Mouse (Mus musculus) liver, embryonic 13.5 days (tissue): ENCODE measurements around the gene Kcnh1. TPM values are rescaled to one million over a fixed set of nuclear protein-coding genes. Genes with fewer than 3 reads are reported as not detected.

ENCODE experiments used
- ATAC-seq: fragments of 200-750 bp; cut with Nextera tagmentation; 2 replicates; pipeline ENCODE4 v1.8.0; 2017; ENCODE audit warnings: low read depth, mild to moderate bottlenecking, moderate number of reproducible peaks, moderate library complexity
- DNase-seq: peaks from one replicate; pipeline ENCODE4 v3.0.0; 2022
- H3K27ac ChIP-seq: fragments of 300-500 bp; sonication (generic); 2 replicates; pipeline ENCODE4 v1.5.1; 2015; ENCODE audit warnings: moderate library complexity, mild to moderate bottlenecking, inconsistent platforms
- H3K27me3 ChIP-seq: fragments of 300-500 bp; sonication (generic); 2 replicates; pipeline ENCODE4 v1.6.1; 2015; ENCODE audit warnings: mild to moderate bottlenecking, inconsistent platforms
- H3K36me3 ChIP-seq: fragments of 300-500 bp; sonication (generic); 2 replicates; pipeline ENCODE4 v1.6.1; 2015; ENCODE audit warnings: mild to moderate bottlenecking, inconsistent platforms
- H3K4me1 ChIP-seq: fragments of 300-500 bp; sonication (generic); replicated peaks from 2 replicates; pipeline ENCODE4 v1.6.1; 2015; ENCODE audit warnings: inconsistent platforms
- H3K4me2 ChIP-seq: fragments of 300-500 bp; sonication (generic); 2 replicates; pipeline ENCODE4 v1.6.1; 2015; ENCODE audit warnings: inconsistent platforms, mild to moderate bottlenecking, moderate library complexity
- H3K4me3 ChIP-seq: fragments of 300-500 bp; sonication (generic); replicated peaks from 2 replicates; pipeline ENCODE4 v1.5.1; 2015; ENCODE audit warnings: mild to moderate bottlenecking, inconsistent platforms
- H3K9ac ChIP-seq: fragments of 300-500 bp; sonication (generic); 2 replicates; pipeline ENCODE4 v1.6.1; 2015; ENCODE audit warnings: mild to moderate bottlenecking, inconsistent platforms
- H3K9me3 ChIP-seq: fragments of 300-500 bp; sonication (generic); replicated peaks from 2 replicates; pipeline ENCODE4 v1.6.1; 2016; ENCODE audit warnings: inconsistent platforms
- WGBS: fragments of 180-500 bp; shearing (Covaris S2); methylation state at CpG from one replicate; pipeline ENCODE4 v1.1.7; 2015; ENCODE audit not compliant: insufficient replicate concordance; 5-methylcytosine and 5-hydroxymethylcytosine counted together
- polyA plus RNA-seq: library from polyadenylated mRNA; unstranded; fragments of >200 nt; fragmentation: Nextera tagmentation; extraction: Ambion mirVana; gene quantifications from 2 replicates; pipeline ENCODE4 v1.2.1, GENCODE M21; 2015

Gene Kcnh1
- polyA plus RNA-seq, 1 experiment from 2014 or later, result 0.02 TPM

DNA sequence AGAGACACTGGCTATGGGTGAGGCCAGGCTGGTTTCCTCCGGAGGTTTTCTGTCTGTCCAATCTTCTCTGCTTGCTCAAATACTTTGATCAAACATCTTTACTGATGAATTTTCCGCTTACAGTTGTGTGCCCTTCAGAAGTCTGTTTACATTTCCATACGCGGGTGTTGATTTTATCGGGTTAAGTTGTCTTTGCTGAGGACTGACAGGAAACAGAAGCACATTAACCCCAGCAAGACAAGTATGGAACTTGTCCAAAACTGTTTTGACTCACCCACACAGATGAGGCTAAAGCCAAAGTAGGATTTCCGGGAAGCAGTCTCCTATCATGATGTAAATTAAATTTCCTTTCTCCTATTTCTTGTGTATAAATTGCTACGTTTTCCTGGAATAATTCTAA is 286.1 kb downstream of the Kcnh1 start:
- H3K27me3 ChIP-seq, result no peaks in the 10 kb centered on the region
- no peak overlapping the region for H3K27ac ChIP-seq
- no peak overlapping the region for H3K4me3 ChIP-seq
- H3K9ac ChIP-seq, result no peak overlapping the region
- H3K4me1 ChIP-seq, result no peaks in the 10 kb centered on the region
- no peak overlapping the region for H3K4me2 ChIP-seq
- ATAC-seq, result no peak
- DNase-seq, result no peak
- H3K36me3 ChIP-seq, result no peaks in the 10 kb centered on the region
- WGBS, result 39% methylated on average over 7 of the region's 7 CpGs
- no peaks in the 10 kb centered on the region for H3K9me3 ChIP-seq

DNA sequence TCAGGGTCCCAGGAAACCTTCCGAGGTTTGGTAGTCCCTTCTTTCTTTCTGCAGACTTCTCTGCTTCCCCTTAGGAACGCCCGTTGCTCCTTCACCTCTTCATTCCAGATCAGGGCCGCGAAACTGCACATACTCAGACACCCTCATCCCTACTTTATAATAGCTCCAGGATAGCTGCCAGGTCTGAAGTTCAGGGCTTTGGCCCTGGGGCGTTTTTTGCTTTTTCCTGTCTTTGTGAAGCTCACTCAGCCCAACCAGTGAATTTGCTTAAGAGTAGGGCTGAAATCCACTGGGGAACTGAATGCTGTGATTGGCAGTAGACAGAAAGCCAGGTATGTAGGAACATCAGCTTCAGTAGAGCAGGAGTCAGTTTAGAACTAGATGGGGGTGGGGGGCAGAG is 287.0 kb downstream of the Kcnh1 start:
- no peak overlapping the region for H3K4me3 ChIP-seq
- no peaks in the 10 kb centered on the region for H3K27me3 ChIP-seq
- H3K9ac ChIP-seq, result no peak overlapping the region
- no peaks in the 10 kb centered on the region for H3K4me1 ChIP-seq
- no peak overlapping the region for H3K4me2 ChIP-seq
- DNase-seq (no peak), ATAC-seq (no peak)
- H3K36me3 ChIP-seq, result no peaks in the 10 kb centered on the region
- H3K27ac ChIP-seq, result no peak overlapping the region
- WGBS, result 54% methylated on average over 6 of the region's 6 CpGs
- no peaks in the 10 kb centered on the region for H3K9me3 ChIP-seq

DNA sequence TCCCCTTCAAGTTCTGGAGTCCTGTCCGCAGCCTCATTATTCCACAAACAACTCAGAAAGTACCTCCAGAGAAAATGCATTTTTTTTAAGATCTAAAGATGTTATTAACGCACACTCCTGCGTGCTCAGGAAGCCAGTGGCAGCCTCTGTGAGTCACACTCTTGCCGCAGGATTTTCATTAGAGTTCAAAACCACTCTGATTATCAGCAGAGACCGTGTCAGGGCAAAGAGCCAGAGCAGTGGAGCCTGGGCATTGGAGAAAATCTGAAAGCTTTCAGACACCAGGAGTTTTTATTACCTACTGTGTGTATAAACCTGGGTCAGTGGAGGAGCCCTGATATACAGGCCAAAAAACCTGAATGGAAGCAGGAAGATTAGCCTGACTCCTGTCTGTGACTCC is 287.6 kb downstream of the Kcnh1 start:
- ATAC-seq (no peak), DNase-seq (no peak)
- Histone ChIP-seq H3K9ac (no peak overlapping the region), H3K4me2 (no peak overlapping the region), H3K4me3 (no peak overlapping the region), H3K27ac (no peak overlapping the region), H3K36me3 (no peaks in the 10 kb centered on the region), H3K4me1 (no peaks in the 10 kb centered on the region), H3K9me3 (no peaks in the 10 kb centered on the region), H3K27me3 (no peaks in the 10 kb centered on the region)
- 62% methylated on average over 5 of the region's 5 CpGs for WGBS

DNA sequence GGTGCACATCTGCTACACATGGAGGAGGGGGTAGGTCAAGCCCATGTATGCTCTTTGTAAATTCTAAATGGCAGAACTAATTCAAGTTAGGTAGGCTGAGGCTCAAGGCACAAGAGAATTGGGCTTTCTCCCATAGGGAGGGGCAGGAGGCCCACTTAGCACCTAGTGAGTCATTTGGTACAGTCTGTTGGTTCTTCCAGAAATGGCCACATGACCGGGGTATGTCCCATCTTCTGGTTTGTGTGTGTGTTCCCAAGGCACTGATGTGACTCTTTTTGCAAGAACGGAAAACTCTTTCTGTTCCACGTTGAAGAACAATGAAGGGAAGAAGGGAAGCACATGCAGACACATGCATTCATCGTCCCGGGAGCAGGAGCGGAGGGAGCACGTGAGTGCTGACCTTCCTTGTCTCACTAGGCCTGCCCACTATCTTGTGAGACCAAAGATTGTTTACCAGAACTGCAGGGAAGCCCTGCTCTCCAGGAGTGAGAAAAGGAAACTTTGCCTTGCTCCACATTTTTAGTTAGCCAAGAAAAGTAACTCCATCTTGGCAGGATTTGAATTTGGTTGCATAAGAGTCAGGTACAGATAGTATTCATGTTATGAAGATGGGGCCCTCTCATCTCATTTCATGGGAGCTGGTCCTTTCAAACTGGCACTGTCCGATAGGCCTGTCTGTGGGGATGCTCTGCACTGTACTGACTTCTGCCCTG is 289.7 kb downstream of the Kcnh1 start:
- DNase-seq (no peak), ATAC-seq (no peak)
- Histone ChIP-seq H3K9me3 (no peaks in the 10 kb centered on the region), H3K27me3 (no peaks in the 10 kb centered on the region), H3K27ac (no peak overlapping the region), H3K4me1 (no peaks in the 10 kb centered on the region), H3K4me3 (no peak overlapping the region), H3K36me3 (no peaks in the 10 kb centered on the region), H3K9ac (no peak overlapping the region), H3K4me2 (no peak overlapping the region)
- 50% methylated on average over 8 of the region's 8 CpGs for WGBS

DNA sequence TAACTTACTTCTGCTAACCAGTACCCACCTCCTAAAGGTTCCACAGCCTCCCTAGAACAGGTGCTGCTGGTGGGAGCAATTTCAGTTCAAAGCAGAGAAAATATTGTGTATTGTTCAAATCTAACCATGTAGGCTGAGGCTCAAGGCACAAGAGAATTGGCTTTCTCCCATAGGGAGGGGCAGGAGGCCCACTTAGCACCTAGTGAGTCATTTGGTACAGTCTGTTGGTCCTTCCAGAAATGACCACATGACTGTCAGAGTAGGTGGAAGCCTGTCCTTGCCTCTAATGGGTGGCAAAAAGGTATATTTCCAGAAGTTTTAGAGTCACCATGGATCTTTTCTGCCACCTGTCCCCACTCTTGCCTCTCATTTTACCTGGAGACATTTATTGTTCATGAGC is 290.9 kb downstream of the Kcnh1 start:
- Histone ChIP-seq H3K27ac (no peak overlapping the region), H3K9ac (no peak overlapping the region), H3K4me1 (no peaks in the 10 kb centered on the region), H3K9me3 (no peaks in the 10 kb centered on the region), H3K36me3 (no peaks in the 10 kb centered on the region), H3K4me2 (no peak overlapping the region), H3K4me3 (no peak overlapping the region), H3K27me3 (no peaks in the 10 kb centered on the region)
- ATAC-seq (no peak), DNase-seq (no peak)

DNA sequence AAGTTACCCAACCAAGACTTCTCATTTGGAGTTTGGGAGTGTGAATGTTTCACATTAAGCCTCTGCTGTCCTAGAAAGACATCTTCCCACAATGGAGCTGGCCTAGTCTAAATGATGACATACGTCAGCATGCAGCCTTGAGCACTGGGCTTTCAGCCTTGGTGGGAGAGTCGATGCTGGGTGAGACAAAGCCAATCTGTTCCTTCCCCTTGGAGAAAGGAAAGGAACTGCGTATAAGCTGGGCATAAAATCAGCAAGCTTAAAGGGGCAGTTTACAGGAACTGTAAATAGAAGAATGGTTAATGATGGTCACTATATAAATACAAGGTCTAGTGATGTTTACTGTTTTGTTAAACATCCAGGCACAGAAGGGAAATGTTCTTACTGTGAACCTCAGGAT is 294.5 kb downstream of the Kcnh1 start:
- DNase-seq (no peak), ATAC-seq (no peak)
- H3K36me3 ChIP-seq, result no peaks in the 10 kb centered on the region
- H3K9me3 ChIP-seq, result no peaks in the 10 kb centered on the region
- no peaks in the 10 kb centered on the region for H3K4me1 ChIP-seq
- H3K4me2 ChIP-seq, result no peak overlapping the region
- WGBS, result 50% methylated on average over 3 of the region's 3 CpGs
- no peak overlapping the region for H3K4me3 ChIP-seq
- H3K27ac ChIP-seq, result no peak overlapping the region
- no peaks in the 10 kb centered on the region for H3K27me3 ChIP-seq
- no peak overlapping the region for H3K9ac ChIP-seq

DNA sequence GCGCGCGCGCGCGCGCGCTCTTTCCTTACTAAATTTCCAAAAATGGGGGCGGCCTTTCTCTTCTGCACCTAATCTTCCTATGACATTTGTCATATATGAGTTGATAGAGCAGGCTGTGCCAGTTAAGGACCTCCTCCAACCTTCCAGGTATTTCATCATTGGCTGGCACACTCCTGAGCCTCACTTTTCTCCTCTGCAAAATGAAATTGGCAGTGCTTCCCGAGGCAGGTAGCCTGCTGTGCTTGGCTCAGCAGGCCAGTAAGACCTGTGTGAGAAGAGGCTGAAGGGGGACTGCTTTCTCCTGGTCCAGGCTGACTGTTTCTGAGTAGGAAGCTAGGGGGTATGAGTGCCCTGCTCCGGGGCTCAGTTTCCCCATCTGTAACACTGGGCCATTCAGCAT is 297.0 kb downstream of the Kcnh1 start:
- 88% methylated on average over 11 of the region's 11 CpGs for WGBS
- Histone ChIP-seq H3K36me3 (no peaks in the 10 kb centered on the region), H3K4me1 (no peaks in the 10 kb centered on the region), H3K4me3 (no peak overlapping the region), H3K27me3 (no peaks in the 10 kb centered on the region), H3K27ac (no peak overlapping the region), H3K9me3 (no peaks in the 10 kb centered on the region), H3K4me2 (no peak overlapping the region), H3K9ac (no peak overlapping the region)
- DNase-seq (no peak), ATAC-seq (no peak)

DNA sequence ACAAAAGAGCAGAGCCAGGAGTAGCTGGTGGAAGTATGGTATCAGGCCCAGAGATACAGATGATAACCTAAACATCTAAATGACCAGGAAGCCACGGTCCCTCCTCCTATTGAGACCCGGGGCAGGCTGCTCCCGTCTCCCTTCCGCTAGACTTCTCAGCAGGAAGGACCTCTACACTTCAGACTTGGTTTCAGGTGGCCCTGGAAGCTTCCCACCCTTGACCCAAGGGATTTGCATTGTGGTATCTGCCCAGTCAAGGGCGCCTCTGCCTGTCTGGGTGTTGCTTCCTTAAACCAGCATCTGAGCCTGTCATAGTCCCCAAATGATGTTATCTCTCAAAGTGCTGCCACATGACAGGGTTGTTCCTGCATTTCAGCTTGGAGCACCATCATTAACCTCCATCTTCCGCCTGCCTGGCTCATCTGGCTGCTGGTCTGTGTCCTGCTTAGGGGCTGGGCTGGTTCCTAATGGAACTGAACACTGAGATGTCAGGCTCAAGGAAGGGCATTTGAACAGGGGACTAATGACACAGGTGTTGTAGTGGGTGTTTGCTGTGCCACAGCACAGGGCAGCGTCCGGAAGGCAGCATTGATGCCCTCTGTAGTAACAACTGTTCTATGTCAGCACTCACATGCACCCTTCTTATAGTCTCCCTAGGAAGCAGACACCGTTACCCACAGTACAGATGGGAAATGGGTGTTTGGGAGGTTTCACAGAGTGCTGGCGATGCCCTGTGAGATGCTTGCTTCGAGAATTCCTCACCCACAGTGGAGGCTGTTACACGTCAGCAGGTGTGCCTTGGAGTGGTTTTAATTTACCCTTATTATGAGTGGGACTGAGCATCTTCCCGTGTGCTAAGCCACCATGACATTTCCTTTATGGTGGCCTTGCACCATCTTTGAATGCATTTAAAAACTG is 299.6 kb downstream of the Kcnh1 start:
- WGBS, result 43% methylated on average over 13 of the region's 13 CpGs
- Histone ChIP-seq H3K4me1 (no peaks in the 10 kb centered on the region), H3K4me2 (no peak overlapping the region), H3K27ac (no peak overlapping the region), H3K9ac (no peak overlapping the region), H3K27me3 (no peaks in the 10 kb centered on the region), H3K9me3 (no peaks in the 10 kb centered on the region), H3K4me3 (no peak overlapping the region), H3K36me3 (no peaks in the 10 kb centered on the region)
- no peak for ATAC-seq
- DNase-seq, result no peak

DNA sequence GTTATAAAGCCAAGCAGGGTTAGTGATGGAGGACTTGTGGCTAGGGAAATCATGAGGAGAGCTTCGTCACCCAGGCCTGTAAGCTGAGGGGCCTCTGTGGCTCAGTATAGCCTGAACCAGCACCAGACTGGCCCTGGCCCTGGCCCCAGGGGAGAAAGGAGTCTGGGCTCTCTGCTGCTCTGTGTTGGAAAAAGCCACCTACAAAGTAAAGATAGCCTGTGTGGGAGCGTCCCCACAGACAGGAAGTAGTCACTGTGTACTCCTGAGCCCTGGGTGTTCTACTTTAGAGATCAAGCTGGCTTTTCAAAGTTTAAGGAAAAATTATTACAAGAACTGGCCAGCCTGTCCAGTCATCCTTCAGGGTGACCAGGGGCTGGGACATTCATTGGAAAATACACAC is 306.9 kb downstream of the Kcnh1 start:
- no peak for ATAC-seq
- Histone ChIP-seq H3K4me3 (no peak overlapping the region), H3K4me2 (no peak overlapping the region), H3K4me1 (no peaks in the 10 kb centered on the region), H3K9me3 (no peaks in the 10 kb centered on the region), H3K9ac (no peak overlapping the region), H3K27ac (no peak overlapping the region), H3K27me3 (no peaks in the 10 kb centered on the region), H3K36me3 (no peaks in the 10 kb centered on the region)
- DNase-seq, result no peak
- WGBS, result 41% methylated on average over 2 of the region's 2 CpGs

DNA sequence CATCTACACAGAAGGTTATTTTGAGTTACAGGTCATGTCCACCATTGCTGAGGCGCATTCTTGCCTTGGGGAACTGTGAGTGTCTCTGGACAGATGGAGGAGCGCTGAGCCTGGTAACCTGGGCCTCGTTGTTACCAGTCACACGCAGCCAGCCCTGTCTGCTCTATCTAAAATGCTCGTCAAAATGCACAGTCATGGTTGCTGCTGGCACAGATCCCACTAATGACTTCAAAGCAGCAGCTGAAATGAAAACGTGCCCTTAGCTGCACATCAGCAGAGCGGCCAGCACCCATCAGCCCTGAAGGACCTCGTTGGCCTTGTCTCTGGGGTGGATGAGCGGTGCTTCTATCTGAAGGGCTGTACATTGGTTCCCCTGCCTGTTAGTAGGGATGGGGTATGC is 311.4 kb downstream of the Kcnh1 start:
- WGBS, result 61% methylated on average over 9 of the region's 9 CpGs
- no peak overlapping the region for H3K4me3 ChIP-seq
- H3K27me3 ChIP-seq, result no peaks in the 10 kb centered on the region
- H3K9ac ChIP-seq, result no peak overlapping the region
- H3K9me3 ChIP-seq, result no peaks in the 10 kb centered on the region
- no peak overlapping the region for H3K4me2 ChIP-seq
- ATAC-seq (no peak), DNase-seq (no peak)
- no peaks in the 10 kb centered on the region for H3K4me1 ChIP-seq
- no peaks in the 10 kb centered on the region for H3K36me3 ChIP-seq
- H3K27ac ChIP-seq, result no peak overlapping the region

DNA sequence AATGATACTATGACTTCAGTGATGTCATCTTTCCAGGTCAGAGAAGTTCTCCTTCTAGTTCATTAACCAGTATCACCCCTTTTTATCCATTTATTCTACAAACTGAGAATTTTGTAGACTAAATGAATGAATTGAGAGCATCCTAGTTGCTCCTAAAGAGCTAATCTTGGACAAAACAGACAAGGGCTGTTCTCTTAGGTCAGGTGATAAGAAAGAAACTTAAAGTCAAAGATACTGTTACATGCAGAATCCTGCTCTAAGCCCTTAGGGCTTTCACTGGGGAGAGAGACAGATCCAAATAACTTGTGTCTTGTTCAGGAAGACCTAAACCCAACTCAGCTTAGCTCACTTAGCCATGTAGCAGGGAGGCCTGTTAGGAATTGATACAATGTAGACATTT is 312.3 kb downstream of the Kcnh1 start:
- H3K9ac ChIP-seq, result no peak overlapping the region
- H3K9me3 ChIP-seq, result no peaks in the 10 kb centered on the region
- no peak overlapping the region for H3K27ac ChIP-seq
- DNase-seq, result no peak
- no peak overlapping the region for H3K4me3 ChIP-seq
- no peaks in the 10 kb centered on the region for H3K27me3 ChIP-seq
- H3K4me1 ChIP-seq, result no peaks in the 10 kb centered on the region
- H3K36me3 ChIP-seq, result no peaks in the 10 kb centered on the region
- ATAC-seq, result no peak
- no peak overlapping the region for H3K4me2 ChIP-seq

DNA sequence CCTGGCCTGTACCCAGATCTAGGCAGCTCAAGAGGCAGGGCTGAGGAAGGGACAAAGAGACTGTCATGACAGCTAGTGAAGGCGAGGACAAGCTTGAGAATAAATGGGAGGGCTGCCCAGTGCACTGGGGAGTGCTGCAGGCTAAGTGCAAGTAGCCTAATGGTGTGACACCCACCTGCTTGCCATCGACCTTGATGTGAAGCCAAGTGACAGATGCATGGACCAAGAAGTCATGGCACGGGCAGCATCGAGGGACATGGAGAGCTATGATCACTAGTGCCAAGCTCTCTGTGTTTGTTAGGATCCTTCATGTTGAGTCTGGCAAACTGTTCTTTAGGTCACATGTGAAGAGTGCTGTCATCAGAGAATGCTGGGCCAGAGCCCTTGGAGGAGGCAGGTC is 313.1 kb downstream of the Kcnh1 start:
- DNase-seq (no peak), ATAC-seq (no peak)
- 55% methylated on average over 4 of the region's 4 CpGs for WGBS
- H3K4me1 ChIP-seq, result no peaks in the 10 kb centered on the region
- no peak overlapping the region for H3K27ac ChIP-seq
- no peaks in the 10 kb centered on the region for H3K9me3 ChIP-seq
- no peaks in the 10 kb centered on the region for H3K27me3 ChIP-seq
- no peak overlapping the region for H3K4me2 ChIP-seq
- no peak overlapping the region for H3K4me3 ChIP-seq
- H3K9ac ChIP-seq, result no peak overlapping the region
- H3K36me3 ChIP-seq, result no peaks in the 10 kb centered on the region
